Mouse (Mus musculus) liver, embryonic 14.5 days (tissue): ENCODE measurements around the gene Tent4b.

ENCODE experiments used
- CTCF ChIP-seq: IDR thresholded peaks from 2 replicates; pipeline ENCODE4 v1.5.1; 2016; ENCODE audit warnings: antibody characterized with exemption, low read depth, control low read depth
- EP300 ChIP-seq: IDR thresholded peaks from 2 replicates; pipeline ENCODE4 v1.6.1; 2016; ENCODE audit warnings: antibody characterized with exemption, low read depth

GRCm38 (mm10) chr8:88306511-88306910 is 107.5 kb downstream of the Tent4b start:
- TF ChIP-seq EP300 (no peak), CTCF (peak; percentile 86)
